Mouse (Mus musculus) kidney, embryonic 16.5 days (tissue): ENCODE measurements around the gene Pitpnm2. TPM values are rescaled to one million over a fixed set of nuclear protein-coding genes. Genes with fewer than 3 reads are reported as not detected.
"Not testable (repeated sequence)": the region's sequence is repeated elsewhere in the genome, so short reads cannot be mapped to it uniquely, and the experiment has no call there.

ENCODE experiments used
- ATAC-seq: fragments of 200-750 bp; cut with Nextera tagmentation; 2 replicates; pipeline ENCODE4 v1.8.0; 2017; ENCODE audit warnings: moderate TSS enrichment; ENCODE audit not compliant: low FRiP score, low TSS enrichment
- H3K27ac ChIP-seq: fragments of 300-500 bp; sonication (generic); 2 replicates; pipeline ENCODE4 v1.5.1; 2014; ENCODE audit warnings: low read length
- H3K27me3 ChIP-seq: fragments of 300-500 bp; sonication (generic); 2 replicates; pipeline ENCODE4 v1.6.1; 2014; ENCODE audit warnings: low read length, control low read depth, mixed read lengths; ENCODE audit not compliant: insufficient read depth
- H3K36me3 ChIP-seq: fragments of 300-500 bp; sonication (generic); 2 replicates; pipeline ENCODE4 v1.6.1; 2014; ENCODE audit warnings: low read length, control low read depth, mixed read lengths; ENCODE audit not compliant: insufficient read depth
- H3K4me1 ChIP-seq: fragments of 300-500 bp; sonication (generic); 2 replicates; pipeline ENCODE4 v1.6.1; 2014; ENCODE audit warnings: low read length, control low read depth, mixed read lengths; ENCODE audit not compliant: insufficient read depth
- H3K4me2 ChIP-seq: fragments of 300-500 bp; sonication (generic); replicated peaks from 2 replicates; pipeline ENCODE4 v1.6.1; 2014; ENCODE audit warnings: low read depth, low read length
- H3K4me3 ChIP-seq: fragments of 300-500 bp; sonication (generic); 2 replicates; pipeline ENCODE4 v1.5.1; 2014; ENCODE audit warnings: mild to moderate bottlenecking, low read length
- H3K9ac ChIP-seq: fragments of 300-500 bp; sonication (generic); replicated peaks from 2 replicates; pipeline ENCODE4 v1.6.1; 2014; ENCODE audit warnings: low read length
- H3K9me3 ChIP-seq: fragments of 300-500 bp; sonication (generic); 2 replicates; pipeline ENCODE4 v1.6.1; 2016; ENCODE audit warnings: low read length, control low read depth
- WGBS: fragments of 180-500 bp; shearing (Covaris S2); extraction: QIAGEN DNeasy Blood & Tissue Kit; methylation state at CpG from one replicate; pipeline ENCODE4 v1.1.7; 2014; 5-methylcytosine and 5-hydroxymethylcytosine counted together
- polyA plus RNA-seq: library from polyadenylated mRNA; unstranded; fragments of >200 nt; fragmentation: Nextera tagmentation; extraction: Ambion mirVana; gene quantifications from 2 replicates; pipeline ENCODE4 v1.2.1, GENCODE M21; 2015

Gene Pitpnm2
- polyA plus RNA-seq: 3.9 and 4.1 TPM in 2 replicates

- H3K9ac ChIP-seq: peak within 1 kb of the TSS; percentile 87
- under 1% methylated on average over 58 of the region's 90 CpGs for WGBS
- H3K4me2 ChIP-seq: peak within 1 kb of the TSS; percentile 85
- H3K27me3 ChIP-seq: no peaks in the 10 kb centered on the region
- peak within 1 kb of the TSS; percentile 67 for H3K4me3 ChIP-seq
- peak; percentile 71 for ATAC-seq
- H3K4me1 ChIP-seq: peaks cover 14% of the 10 kb centered on the region
- H3K27ac ChIP-seq: peak within 1 kb of the TSS; percentile 80
- no peaks in the 10 kb centered on the region for H3K9me3 ChIP-seq
- 0 out of 2 replicates have a peak, but pooled peaks cover 7% of the 10 kb centered on the region for H3K36me3 ChIP-seq
These were observed at the start of gene Pitpnm2 for GRCm38 (mm10) chr5:124249614-124250591. Pitpnm2 (minus strand) TSS chr5:124249760.

GRCm38 (mm10) chr5:124299307-124299706, 49.7 kb upstream of the Pitpnm2 start:
- H3K36me3 ChIP-seq: peaks cover 40% of the 10 kb centered on the region
- H3K27me3 ChIP-seq, H3K4me1 ChIP-seq, H3K4me2 ChIP-seq, H3K9ac ChIP-seq, H3K9me3 ChIP-seq, H3K4me3 ChIP-seq, ATAC-seq, H3K27ac ChIP-seq: not testable (repeated sequence)
- WGBS: 72% methylated on average over 3 of the region's 4 CpGs

GRCm38 (mm10) chr5:124296475-124296874, 46.9 kb upstream of the Pitpnm2 start:
- H3K36me3 ChIP-seq: peaks cover 46% of the 10 kb centered on the region
- WGBS: 87% methylated on average over 4 of the region's 4 CpGs

GRCm38 (mm10) chr5:124293967-124294366, 44.4 kb upstream of the Pitpnm2 start:
- ATAC-seq: no peak
- peaks cover 67% of the 10 kb centered on the region for H3K36me3 ChIP-seq
- H3K9ac ChIP-seq: no peak overlapping the region
- H3K4me3 ChIP-seq: no peak overlapping the region
- no peaks in the 10 kb centered on the region for H3K27me3 ChIP-seq
- WGBS: 96% methylated on average over 5 of the region's 5 CpGs
- no peaks in the 10 kb centered on the region for H3K9me3 ChIP-seq
- H3K4me1 ChIP-seq: no peaks in the 10 kb centered on the region
- no peak overlapping the region for H3K4me2 ChIP-seq
- H3K27ac ChIP-seq: no peak overlapping the region

More at GRCm38 (mm10) chr5:124296475-124296874, 46.9 kb upstream of the Pitpnm2 start:
- no peaks in the 10 kb centered on the region for H3K27me3 ChIP-seq
- H3K4me1 ChIP-seq: no peaks in the 10 kb centered on the region
- no peak overlapping the region for H3K27ac ChIP-seq
- no peak overlapping the region for H3K4me2 ChIP-seq
- H3K9me3 ChIP-seq: no peaks in the 10 kb centered on the region
- ATAC-seq: no peak
- H3K9ac ChIP-seq: no peak overlapping the region
- H3K4me3 ChIP-seq: no peak overlapping the region

GRCm38 (mm10) chr5:124290216-124290615, 40.7 kb upstream of the Pitpnm2 start:
- Histone ChIP-seq H3K4me3 (no peak overlapping the region), H3K36me3 (peaks cover 68% of the 10 kb centered on the region)
- 91% methylated on average over 4 of the region's 4 CpGs for WGBS

DNA sequence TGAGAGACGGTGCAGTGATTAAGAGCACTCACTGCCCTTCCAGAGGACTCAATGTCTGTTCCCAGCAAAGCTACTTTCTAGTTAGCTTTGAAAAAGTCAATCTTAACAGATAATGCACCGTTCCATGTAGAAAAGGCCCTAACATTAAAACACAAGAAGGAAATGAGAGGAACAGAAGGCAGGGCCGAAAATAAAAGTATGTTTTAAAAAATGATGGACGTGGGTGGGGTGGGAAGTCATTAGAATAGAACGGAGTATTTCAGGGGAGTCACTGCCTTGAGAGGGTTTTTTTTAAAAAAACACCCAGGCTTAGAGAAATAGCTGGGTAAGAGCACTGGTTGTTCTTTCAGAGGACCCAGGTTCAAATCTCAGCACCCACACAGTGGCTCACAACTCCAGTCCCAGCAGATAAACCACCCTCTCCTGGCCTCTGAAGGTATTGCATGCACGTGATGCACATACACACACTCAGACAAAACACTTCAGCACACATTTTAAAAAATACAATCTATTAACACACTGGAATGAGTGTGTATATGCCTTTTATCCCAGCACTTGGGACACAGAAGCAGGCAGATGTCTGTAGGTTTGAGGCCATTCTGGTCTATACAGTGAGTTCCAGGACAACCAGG, 38.2 kb upstream of the Pitpnm2 start:
- Histone ChIP-seq H3K9me3 (peaks cover 6% of the 10 kb centered on the region; the same call in 1 of the 2 replicates), H3K36me3 (peaks cover 66% of the 10 kb centered on the region), H3K9ac (no peak overlapping the region), H3K4me1 (no peaks in the 10 kb centered on the region), H3K4me2 (no peak overlapping the region), H3K27ac (no peak overlapping the region), H3K27me3 (no peaks in the 10 kb centered on the region), H3K4me3 (no peak overlapping the region)
- no peak for ATAC-seq
- 95% methylated on average over 6 of the region's 6 CpGs for WGBS

More at GRCm38 (mm10) chr5:124290216-124290615, 40.7 kb upstream of the Pitpnm2 start:
- Histone ChIP-seq H3K4me2 (no peak overlapping the region), H3K9ac (no peak overlapping the region), H3K27me3 (no peaks in the 10 kb centered on the region), H3K4me1 (no peaks in the 10 kb centered on the region), H3K27ac (no peak overlapping the region), H3K9me3 (peaks cover 6% of the 10 kb centered on the region; the same call in 1 of the 2 replicates)
- ATAC-seq: no peak

GRCm38 (mm10) chr5:124284330-124284729, 34.8 kb upstream of the Pitpnm2 start:
- Histone ChIP-seq H3K4me1 (no peaks in the 10 kb centered on the region), H3K9ac (no peak overlapping the region), H3K9me3 (peaks cover 6% of the 10 kb centered on the region; the same call in 1 of the 2 replicates), H3K36me3 (peaks cover 44% of the 10 kb centered on the region), H3K4me2 (no peak overlapping the region), H3K27ac (no peak overlapping the region), H3K4me3 (no peak overlapping the region), H3K27me3 (no peaks in the 10 kb centered on the region)
- 62% methylated on average over 3 of the region's 3 CpGs for WGBS
- no peak for ATAC-seq

DNA sequence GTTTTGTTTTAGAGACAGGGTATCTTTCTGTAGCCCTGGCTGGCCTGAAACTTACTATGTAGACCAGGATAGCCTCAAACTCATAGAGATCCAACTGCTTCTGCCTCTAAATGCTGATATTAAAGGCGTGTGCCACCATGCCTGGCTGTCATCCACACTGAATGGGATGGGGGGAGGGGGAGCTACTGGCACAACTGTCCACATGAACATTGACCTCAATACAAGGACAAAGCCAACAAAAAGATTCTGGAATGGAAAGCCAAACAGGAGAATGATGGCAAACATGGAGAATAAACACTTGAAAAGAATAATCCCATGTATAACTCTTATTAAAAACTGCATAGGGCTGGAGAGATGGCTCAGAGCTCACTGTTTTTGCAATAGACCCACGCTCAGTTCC, 33.3 kb upstream of the Pitpnm2 start:
- Histone ChIP-seq H3K9me3 (peaks cover 2% of the 10 kb centered on the region; the same call in 1 of the 2 replicates), H3K36me3 (peaks cover 38% of the 10 kb centered on the region)
- WGBS: 95% methylated on average over 2 of the region's 2 CpGs

DNA sequence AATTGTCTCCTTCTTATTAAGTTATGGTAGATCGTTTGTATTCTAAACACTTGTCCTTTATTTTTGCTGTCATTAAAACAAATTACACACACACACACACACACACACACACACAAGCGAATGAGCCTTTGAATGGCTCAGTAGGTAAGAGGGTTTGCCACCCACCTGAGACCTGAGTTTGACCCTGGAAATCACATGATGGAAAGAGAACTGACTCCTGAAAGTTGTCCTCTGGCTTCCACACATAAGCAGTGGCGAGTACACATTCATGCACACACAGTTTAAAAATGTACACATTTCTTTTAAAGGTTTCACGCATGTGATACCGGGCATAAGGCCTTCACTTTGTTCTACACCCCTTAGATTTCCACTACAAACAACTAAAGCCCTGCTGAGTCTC, 20.7 kb upstream of the Pitpnm2 start:
- Histone ChIP-seq H3K4me2 (no peak overlapping the region), H3K4me1 (no peaks in the 10 kb centered on the region), H3K27ac (no peak overlapping the region), H3K9ac (no peak overlapping the region), H3K4me3 (no peak overlapping the region), H3K27me3 (no peaks in the 10 kb centered on the region), H3K9me3 (no peaks in the 10 kb centered on the region), H3K36me3 (peaks cover 15% of the 10 kb centered on the region; the same call in 1 of the 2 replicates)
- 89% methylated on average over 5 of the region's 5 CpGs for WGBS
- ATAC-seq: no peak

More for the DNA sequence above, 33.3 kb upstream of the Pitpnm2 start:
- H3K27ac ChIP-seq: no peak overlapping the region
- no peak overlapping the region for H3K4me3 ChIP-seq
- no peaks in the 10 kb centered on the region for H3K4me1 ChIP-seq
- no peaks in the 10 kb centered on the region for H3K27me3 ChIP-seq
- ATAC-seq: no peak
- no peak overlapping the region for H3K9ac ChIP-seq
- no peak overlapping the region for H3K4me2 ChIP-seq
